Mouse (Mus musculus): ENCODE measurements around the gene Zfp184. TPM values are rescaled to one million over a fixed set of nuclear protein-coding genes. Genes with fewer than 3 reads are reported as not detected.

Gene Zfp184
- polyA plus RNA-seq (2017; shearing (Covaris generic)): 0.66 TPM

GRCm38 (mm10) chr13:21944926-21945740 lies at the start of gene Zfp184:
Zfp184 (plus strand) TSS chr13:21945094.

GRCm38 (mm10) chr13:21980981-21981802 lies 36.3 kb downstream of the Zfp184 start, which contains the start of gene Pom121l2:
Pom121l2 (plus strand) TSS chr13:21981194.

GRCm38 (mm10) chr13:22009642-22010041 lies 64.7 kb downstream of the Zfp184 start, which contains the start of gene Prss16:
Prss16 (minus strand) TSS chr13:22009742.

Other genes with a start within 250 kb of the Zfp184 start
- gene Olfr1359, start 247.0 kb upstream of the Zfp184 start, polyA plus RNA-seq (2017; shearing (Covaris generic)): not detected
- not detected for gene Hist1h2bl, start 229.0 kb upstream of the Zfp184 start, polyA plus RNA-seq (2017; shearing (Covaris generic))
- not detected for gene Hist1h2ai, start 228.7 kb upstream of the Zfp184 start, polyA plus RNA-seq (2017; shearing (Covaris generic))
- 1.7 TPM for gene Hist1h3h, start 227.4 kb upstream of the Zfp184 start, polyA plus RNA-seq (2017; shearing (Covaris generic))
- not detected for gene Hist1h2bm, start 223.1 kb upstream of the Zfp184 start, polyA plus RNA-seq (2017; shearing (Covaris generic))
- 1.1 TPM for gene Hist1h4j, start 210.0 kb upstream of the Zfp184 start, polyA plus RNA-seq (2017; shearing (Covaris generic))
- gene Hist1h4k, start 194.6 kb upstream of the Zfp184 start, polyA plus RNA-seq (2017; shearing (Covaris generic)): 10.0 TPM
- gene Hist1h2ak, start 191.3 kb upstream of the Zfp184 start, polyA plus RNA-seq (2017; shearing (Covaris generic)): 4.1 TPM
- 2.5 TPM for gene Hist1h2bn, start 191.0 kb upstream of the Zfp184 start, polyA plus RNA-seq (2017; shearing (Covaris generic))
- gene Hist1h1b, start 164.5 kb upstream of the Zfp184 start, polyA plus RNA-seq (2017; shearing (Covaris generic)): 0.97 TPM
- 1.9 TPM for gene Hist1h3i, start 161.7 kb upstream of the Zfp184 start, polyA plus RNA-seq (2017; shearing (Covaris generic))
- gene Hist1h2an, start 157.9 kb upstream of the Zfp184 start, polyA plus RNA-seq (2017; shearing (Covaris generic)): 2.3 TPM
- gene Hist1h2bp, start 157.6 kb upstream of the Zfp184 start, polyA plus RNA-seq (2017; shearing (Covaris generic)): not detected
- 6.5 TPM for gene Hist1h2bq, start 134.9 kb upstream of the Zfp184 start, polyA plus RNA-seq (2017; shearing (Covaris generic))
- 14.0 TPM for gene Hist1h2ao, start 134.6 kb upstream of the Zfp184 start, polyA plus RNA-seq (2017; shearing (Covaris generic))
- 29.9 TPM for gene Hist1h4m, start 133.3 kb upstream of the Zfp184 start, polyA plus RNA-seq (2017; shearing (Covaris generic))
- gene Hist1h4n, start 112.9 kb upstream of the Zfp184 start, polyA plus RNA-seq (2017; shearing (Covaris generic)): 31.0 TPM
- gene Hist1h2ap, start 111.6 kb upstream of the Zfp184 start, polyA plus RNA-seq (2017; shearing (Covaris generic)): 68.0 TPM
- gene Hist1h2br, start 111.4 kb upstream of the Zfp184 start, polyA plus RNA-seq (2017; shearing (Covaris generic)): 6.1 TPM
- not detected for gene Pom121l2, start 36.1 kb downstream of the Zfp184 start, polyA plus RNA-seq (2017; shearing (Covaris generic))
- gene Prss16, start 64.6 kb downstream of the Zfp184 start, polyA plus RNA-seq (2017; shearing (Covaris generic)): 0.34 TPM
- gene Hist1h2ah, start 90.5 kb downstream of the Zfp184 start, polyA plus RNA-seq (2017; shearing (Covaris generic)): not detected
- gene Hist1h2bk, start 90.8 kb downstream of the Zfp184 start, polyA plus RNA-seq (2017; shearing (Covaris generic)): not detected
- 10.6 TPM for gene Hist1h4i, start 96.3 kb downstream of the Zfp184 start, polyA plus RNA-seq (2017; shearing (Covaris generic))
- gene Hist1h2ag, start 97.8 kb downstream of the Zfp184 start, polyA plus RNA-seq (2017; shearing (Covaris generic)): not detected
- 2.5 TPM for gene Hist1h2bj, start 98.1 kb downstream of the Zfp184 start, polyA plus RNA-seq (2017; shearing (Covaris generic))
- gene Vmn1r188, start 139.3 kb downstream of the Zfp184 start, polyA plus RNA-seq (2017; shearing (Covaris generic)): not detected
- gene Vmn1r189, start 160.7 kb downstream of the Zfp184 start, polyA plus RNA-seq (2017; shearing (Covaris generic)): not detected
- not detected for gene Vmn1r191, start 238.9 kb downstream of the Zfp184 start, polyA plus RNA-seq (2017; shearing (Covaris generic))
- gene Vmn1r192, start 246.0 kb downstream of the Zfp184 start, polyA plus RNA-seq (2017; shearing (Covaris generic)): not detected

All from naive thymus-derived CD4-positive, alpha-beta T cell, adult 5 months (primary cell).